In the genomic region with DNA sequence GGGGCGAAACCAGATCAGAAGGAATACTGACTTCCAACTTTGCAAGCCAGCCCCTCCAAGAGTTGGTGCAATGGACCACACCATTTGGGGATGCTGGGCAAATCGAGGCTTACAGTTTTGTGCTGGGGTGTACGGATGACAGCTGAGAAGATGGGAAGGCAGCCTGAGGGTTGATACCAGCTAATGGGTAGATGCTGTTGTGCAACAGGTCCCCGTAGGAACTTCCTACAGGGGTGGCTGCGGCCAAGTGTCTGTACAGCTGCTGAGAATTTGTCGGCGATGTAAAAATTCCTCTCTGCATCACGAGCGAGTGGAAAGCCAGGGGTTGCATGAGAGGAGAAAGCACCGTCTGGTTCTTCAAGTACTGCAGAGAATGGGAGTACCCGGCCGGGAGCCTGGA, we compare ENCODE assay signal across 24 mouse cellular contexts.
"Had no signal": no experiment of that assay in that cellular context is flagged by ENCODE, and none has a peak within 500 bp of the region (broad histone marks: within the 10 kb centered on the region; RNA-seq: fewer than 3 reads in every experiment).

No protein-coding gene starts in this region.

- DNase-seq: gastrocnemius, adult 2 months; gastrocnemius, postnatal 10 days; gastrocnemius, postnatal 25 days; heart, postnatal 14 days; heart, postnatal 36 days; kidney, adult 18-20 months; kidney, adult 9 months; kidney, postnatal 14 days; kidney, postnatal 36 days; layer of hippocampus, adult 9-11 months; liver; liver, embryonic 13.5 days had no signal

- H3K27ac ChIP-seq: gastrocnemius, adult 2 months; heart, embryonic 13.5 days; heart, embryonic 15.5 days; hindbrain, embryonic 13.5 days; hindbrain, embryonic 15.5 days; hindbrain, postnatal 0 days; kidney, embryonic 15.5 days; kidney, postnatal 0 days; left cerebral cortex, adult 2 months; limb, embryonic 10.5 days; limb, embryonic 12.5 days; liver, embryonic 13.5 days had no signal

- H3K4me2 ChIP-seq: heart, embryonic 11.5 days; heart, embryonic 13.5 days; heart, embryonic 15.5 days; hindbrain, embryonic 13.5 days; hindbrain, embryonic 15.5 days; kidney, embryonic 15.5 days; limb, embryonic 12.5 days; liver, embryonic 13.5 days had no signal

- H3K9ac ChIP-seq: heart, embryonic 13.5 days; heart, embryonic 15.5 days; hindbrain, embryonic 13.5 days; hindbrain, embryonic 15.5 days; kidney, embryonic 15.5 days; limb, embryonic 12.5 days; liver, embryonic 13.5 days had no signal

- H3K27me3 ChIP-seq: heart, embryonic 13.5 days; heart, embryonic 15.5 days; hindbrain, embryonic 13.5 days; hindbrain, embryonic 15.5 days; kidney, embryonic 15.5 days; limb, embryonic 12.5 days; liver, embryonic 13.5 days had no signal

- H3K4me3 ChIP-seq: gastrocnemius, adult 2 months; heart, embryonic 13.5 days; heart, embryonic 15.5 days; hindbrain, embryonic 13.5 days; hindbrain, embryonic 15.5 days; kidney, embryonic 15.5 days; left cerebral cortex, adult 2 months; limb, embryonic 10.5 days; limb, embryonic 12.5 days; liver, embryonic 13.5 days had no signal

- H3K4me1 ChIP-seq: hindbrain, embryonic 13.5 days; hindbrain, embryonic 15.5 days; limb, embryonic 10.5 days; limb, embryonic 12.5 days; liver, embryonic 13.5 days had no signal

- ATAC-seq: hindbrain, postnatal 0 days; intestine, embryonic 16.5 days had no signal

- H3K9me3 ChIP-seq: heart, embryonic 13.5 days; heart, embryonic 15.5 days; hindbrain, embryonic 13.5 days; hindbrain, embryonic 15.5 days; kidney, embryonic 15.5 days; limb, embryonic 10.5 days; limb, embryonic 12.5 days; liver, embryonic 13.5 days had no signal
